Mouse (Mus musculus) liver, adult 2 months (tissue): ENCODE results near the gene Krt77. TPM values are rescaled to one million over a fixed set of nuclear protein-coding genes. Genes with fewer than 3 reads are reported as not detected.

Source experiments
- DNase-seq: peaks from one replicate; pipeline ENCODE4 v3.0.0-alpha.2; 2011; ENCODE audit warnings: low read depth, low spot score; ENCODE audit errors: extremely low read depth
- H3K27ac ChIP-seq: fragments of 200-500 bp; replicated peaks from 2 replicates; pipeline ENCODE4 v1.5.1; 2012; ENCODE audit warnings: low read depth, mild to moderate bottlenecking, control low read depth, inconsistent platforms, low read length; ENCODE audit not compliant: insufficient read depth
- H3K27me3 ChIP-seq: fragments of 200-500 bp; 2 replicates; pipeline ENCODE4 v1.6.1; 2012; ENCODE audit warnings: mild to moderate bottlenecking, moderate library complexity, low read length, inconsistent platforms; ENCODE audit not compliant: control insufficient read depth, insufficient read depth
- H3K36me3 ChIP-seq: fragments of 200-500 bp; 2 replicates; pipeline ENCODE4 v1.6.1; 2012; ENCODE audit warnings: low read length, inconsistent platforms; ENCODE audit not compliant: control insufficient read depth, insufficient read depth
- H3K4me1 ChIP-seq: fragments of 200-500 bp; 2 replicates; pipeline ENCODE4 v1.6.1; 2011; ENCODE audit warnings: low read length; ENCODE audit not compliant: control insufficient read depth, insufficient read depth
- H3K4me3 ChIP-seq: fragments of 200-500 bp; 2 replicates; pipeline ENCODE4 v1.5.1; 2011; ENCODE audit warnings: low read depth, mild to moderate bottlenecking, control low read depth, low read length, moderate library complexity; ENCODE audit not compliant: insufficient read depth
- H3K79me2 ChIP-seq: fragments of 200-500 bp; 2 replicates; pipeline ENCODE4 v1.6.1; 2012; ENCODE audit warnings: inconsistent platforms, mild to moderate bottlenecking, low read length, moderate library complexity; ENCODE audit not compliant: control insufficient read depth, insufficient read depth
- H3K9ac ChIP-seq: fragments of 200-500 bp; 2 replicates; pipeline ENCODE4 v1.6.1; 2012; ENCODE audit warnings: low read depth, mild to moderate bottlenecking, control low read depth, inconsistent platforms, low read length
- CTCF ChIP-seq: fragments of 200-500 bp; IDR thresholded peaks from 2 replicates; pipeline ENCODE4 v1.5.1; 2011; ENCODE audit warnings: low read depth, low read length, control low read depth
- POLR2A ChIP-seq: fragments of 200-500 bp; IDR thresholded peaks from 2 replicates; pipeline ENCODE4 v1.6.1; 2011; ENCODE audit warnings: low read length, control low read depth; ENCODE audit not compliant: insufficient read depth; ENCODE audit errors: extremely low read depth
- WGBS: fragments of 180-500 bp; shearing (Covaris S2); methylation state at CpG from one replicate; pipeline ENCODE4 v1.1.7; 2018; 5-methylcytosine and 5-hydroxymethylcytosine counted together
- polyA plus RNA-seq: library from polyadenylated mRNA; depleted of rRNA; stranded (reverse); fragments of >200 nt; gene quantifications from 2 replicates; pipeline ENCODE4 v1.2.3, GENCODE M21; 2012
- total RNA-seq: library from RNA; depleted of rRNA; stranded (reverse); fragments of >200 nt; gene quantifications from 2 replicates; pipeline ENCODE4 v1.2.3, GENCODE M21; 2014

The Krt77 gene
- total and polyA plus RNA-seq, 2 experiments: not detected

DNA sequence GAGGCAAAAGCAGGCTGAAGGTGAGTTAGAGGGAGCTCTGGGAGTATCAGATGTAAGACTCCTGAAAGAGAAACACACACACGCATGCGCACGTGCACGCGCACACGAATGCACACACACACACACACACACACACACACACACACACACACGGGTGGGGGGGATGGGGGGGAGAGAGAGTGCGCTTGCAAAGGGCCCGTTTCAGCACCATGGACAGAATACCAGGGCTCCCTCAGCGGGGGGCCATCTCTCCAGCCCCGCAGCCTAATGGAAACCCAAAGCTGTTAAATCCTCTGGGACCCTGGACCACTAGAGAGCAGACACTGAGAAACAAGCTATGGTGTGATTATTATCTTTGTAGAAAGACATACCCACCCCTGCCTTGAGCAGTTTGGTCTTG, 10.3 kb upstream of the Krt77 start:
- DNase-seq: no peak
- Histone ChIP-seq H3K27ac (no peak overlapping the region), H3K36me3 (no peaks in the 10 kb centered on the region), H3K4me1 (no peaks in the 10 kb centered on the region), H3K4me3 (no peak overlapping the region), H3K9ac (no peak overlapping the region), H3K79me2 (no peaks in the 10 kb centered on the region), H3K27me3 (no peaks in the 10 kb centered on the region)
- WGBS: 29% methylated on average over 11 of the region's 11 CpGs
- no peak for TF ChIP-seq CTCF
- no peak for TF ChIP-seq POLR2A

DNA sequence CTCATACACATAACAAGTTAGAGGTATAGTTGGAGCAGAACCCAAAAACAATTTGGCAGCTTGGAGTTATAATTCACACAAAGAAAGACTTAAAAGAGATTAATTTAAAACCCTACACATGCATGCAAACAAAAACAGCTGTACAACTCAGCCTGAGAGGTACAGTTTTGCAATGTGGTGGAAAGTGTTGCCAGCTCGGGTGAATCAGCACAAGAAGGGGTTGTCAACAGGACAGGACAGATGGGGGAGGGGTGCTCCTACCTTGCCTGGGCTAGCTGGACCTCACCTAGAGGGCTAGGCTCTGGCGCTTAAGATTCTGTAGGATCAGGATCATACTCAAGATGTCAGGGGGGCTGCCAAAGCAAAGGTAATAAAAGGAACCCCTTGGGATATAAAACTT, 8.5 kb upstream of the Krt77 start:
- Histone ChIP-seq H3K79me2 (no peaks in the 10 kb centered on the region), H3K27me3 (no peaks in the 10 kb centered on the region), H3K27ac (no peak overlapping the region), H3K4me3 (no peak overlapping the region), H3K4me1 (no peaks in the 10 kb centered on the region), H3K36me3 (no peaks in the 10 kb centered on the region), H3K9ac (no peak overlapping the region)
- DNase-seq: peak; percentile 45
- WGBS: 45% methylated on average over 2 of the region's 2 CpGs
- TF ChIP-seq CTCF: no peak
- TF ChIP-seq POLR2A: no peak

DNA sequence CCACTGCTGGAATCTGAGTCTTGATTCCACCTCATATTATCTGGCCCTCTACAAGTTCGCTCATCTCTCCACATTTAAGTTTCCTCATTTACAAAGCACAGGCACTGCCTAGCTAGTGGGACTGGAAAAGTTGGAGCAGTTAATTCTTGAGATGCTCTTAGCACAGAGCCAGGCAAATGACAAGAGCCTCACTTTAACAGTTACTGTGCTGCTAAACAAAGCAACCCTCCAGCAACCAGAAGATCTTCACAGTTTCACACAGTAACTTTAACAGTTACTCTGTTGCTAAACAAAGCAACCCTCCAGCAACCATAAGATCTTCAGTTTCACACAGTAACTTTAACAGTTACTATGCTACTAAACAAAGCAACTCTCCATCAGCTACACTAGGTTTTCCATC, 4.9 kb upstream of the Krt77 start:
- TF ChIP-seq POLR2A: no peak
- TF ChIP-seq CTCF: no peak
- Histone ChIP-seq H3K79me2 (no peaks in the 10 kb centered on the region), H3K4me3 (no peak overlapping the region), H3K27me3 (no peaks in the 10 kb centered on the region), H3K36me3 (no peaks in the 10 kb centered on the region), H3K9ac (no peak overlapping the region), H3K27ac (no peak overlapping the region), H3K4me1 (no peaks in the 10 kb centered on the region)
- DNase-seq: no peak
- 61% methylated on average over 1 of the region's 1 CpGs for whole genome bisulfite sequencing

DNA sequence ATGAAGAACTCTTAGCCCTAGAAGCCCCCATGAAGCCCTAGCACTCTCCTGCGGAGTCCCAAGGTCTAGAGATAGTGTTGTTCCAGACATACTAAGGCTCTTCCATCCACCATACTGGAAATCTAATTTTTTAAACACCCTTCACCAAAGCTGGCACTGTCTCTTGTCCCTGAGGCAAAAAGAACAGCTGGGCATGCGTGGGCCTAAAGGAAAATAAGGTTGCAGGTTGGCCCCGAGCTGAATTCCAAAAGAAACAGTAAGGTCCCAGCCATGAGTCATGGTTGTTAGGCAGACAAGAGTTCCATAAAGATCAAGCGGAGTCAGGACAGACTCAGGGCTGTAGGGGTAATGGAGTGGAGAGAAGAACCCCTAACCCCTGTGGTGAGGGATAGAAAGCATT, 3.7 kb upstream of the Krt77 start:
- no peaks in the 10 kb centered on the region for H3K79me2 ChIP-seq
- DNase-seq: no peak
- no peak overlapping the region for H3K27ac ChIP-seq
- no peaks in the 10 kb centered on the region for H3K36me3 ChIP-seq
- 77% methylated on average over 4 of the region's 4 CpGs for WGBS
- H3K4me3 ChIP-seq: no peak overlapping the region
- H3K9ac ChIP-seq: no peak overlapping the region
- TF ChIP-seq CTCF: no peak
- no peaks in the 10 kb centered on the region for H3K4me1 ChIP-seq
- H3K27me3 ChIP-seq: no peaks in the 10 kb centered on the region

DNA sequence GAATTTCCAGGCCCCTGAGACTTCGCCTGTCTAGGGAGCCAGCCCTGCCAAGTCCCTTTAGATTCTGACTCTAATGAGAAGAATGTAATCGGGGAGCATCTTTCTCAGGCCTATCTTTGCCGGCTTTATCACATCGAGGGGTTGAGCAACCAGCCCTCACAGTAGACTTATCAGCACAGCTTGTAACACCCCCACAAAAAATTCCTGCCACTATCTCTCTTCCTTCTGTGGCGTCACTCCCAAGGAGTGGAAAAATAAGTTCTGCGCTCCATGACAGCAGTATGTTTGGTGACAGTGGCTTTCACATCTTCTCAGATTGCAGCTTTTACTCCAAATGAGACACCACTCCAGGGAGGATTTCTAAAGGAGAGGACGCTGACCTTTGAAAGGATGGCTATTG, 2.8 kb downstream of the Krt77 start:
- no peaks in the 10 kb centered on the region for H3K79me2 ChIP-seq
- H3K4me3 ChIP-seq: no peak overlapping the region
- no peaks in the 10 kb centered on the region; the same call in 1 of the 2 replicates for H3K27me3 ChIP-seq
- no peak overlapping the region for H3K27ac ChIP-seq
- H3K9ac ChIP-seq: no peak overlapping the region
- 71% methylated on average over 7 of the region's 7 CpGs for WGBS
- DNase-seq: no peak
- H3K36me3 ChIP-seq: no peaks in the 10 kb centered on the region
- TF ChIP-seq POLR2A (no peak), CTCF (no peak)
- no peaks in the 10 kb centered on the region for H3K4me1 ChIP-seq

DNA sequence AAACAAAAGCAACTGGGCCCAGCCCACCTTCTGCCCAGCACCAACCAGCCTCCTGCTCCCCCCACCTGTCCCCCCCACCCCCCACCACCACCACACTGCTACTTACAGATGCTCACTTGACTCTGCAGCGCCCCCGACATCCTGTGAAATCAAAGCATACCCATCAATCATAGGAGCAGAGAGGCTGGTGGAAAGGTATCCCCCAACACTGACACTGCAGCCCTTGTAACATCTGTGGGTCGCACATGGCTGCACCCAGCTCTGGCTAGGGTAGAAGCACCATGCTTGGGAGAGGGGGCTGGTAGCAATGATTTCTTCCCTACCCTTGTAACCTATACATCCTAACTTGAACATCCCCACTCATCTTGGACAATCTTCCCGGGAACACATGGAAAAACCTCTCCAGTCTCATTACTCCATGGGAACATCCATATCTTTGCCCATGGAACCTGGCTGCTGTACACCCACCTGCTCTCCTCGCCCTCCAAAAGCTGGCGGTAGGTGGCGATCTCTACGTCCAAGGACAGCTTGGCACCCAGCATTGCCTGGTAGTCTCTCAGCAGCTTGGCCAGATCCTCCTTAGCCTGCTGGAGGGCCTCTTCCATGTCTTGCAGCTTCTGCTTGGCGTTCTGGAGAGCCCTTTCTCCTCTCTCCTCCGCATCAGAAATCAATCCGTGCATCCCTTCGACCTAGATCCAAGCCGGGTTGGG, 8.9 kb downstream of the Krt77 start:
- Histone ChIP-seq H3K27me3 (peaks cover 22% of the 10 kb centered on the region; the same call in 1 of the 2 replicates), H3K4me3 (no peak overlapping the region), H3K4me1 (no peaks in the 10 kb centered on the region), H3K27ac (no peak overlapping the region), H3K36me3 (no peaks in the 10 kb centered on the region), H3K9ac (no peak overlapping the region), H3K79me2 (no peaks in the 10 kb centered on the region)
- no peak for DNase-seq
- 52% methylated on average over 13 of the region's 13 CpGs for WGBS
- no peak for TF ChIP-seq POLR2A
- TF ChIP-seq CTCF: peak; percentile 20; the same call in 1 of the 2 replicates
